Mouse (Mus musculus): ENCODE results near the gene Ralb. TPM values are rescaled to one million over a fixed set of nuclear protein-coding genes. Genes with fewer than 3 reads are reported as not detected.

The Ralb gene
- polyA plus RNA-seq, 1 experiment, result 66.1 TPM

GRCm38 (mm10) chr1:119541570-119541969 lies 37.0 kb upstream of the Ralb start:
- TF ChIP-seq POLR2A (IDR thresholded peaks at IDR 0.05; ENCODE audit: low read depth, low read length) (no peak), CTCF (IDR thresholded peaks at IDR 0.05; ENCODE audit: borderline replicate concordance, insufficient read depth, low read length) (no peak)
- H3K4me1 ChIP-seq (ENCODE audit: control insufficient read depth, insufficient read depth, low read length), result no peaks in the 10 kb centered on the region
- H3K27ac ChIP-seq (ENCODE audit: insufficient read depth, low read length), result no peak overlapping the region
- H3K4me3 ChIP-seq (ENCODE audit: insufficient read depth, low read length), result no peak overlapping the region

GRCm38 (mm10) chr1:119540836-119541557 lies 36.4 kb upstream of the Ralb start:
- no peak overlapping the region for H3K4me3 ChIP-seq (ENCODE audit: insufficient read depth, low read length)
- no peaks in the 10 kb centered on the region for H3K4me1 ChIP-seq (ENCODE audit: control insufficient read depth, insufficient read depth, low read length)
- no peak overlapping the region for H3K27ac ChIP-seq (ENCODE audit: insufficient read depth, low read length)
- TF ChIP-seq POLR2A (IDR thresholded peaks at IDR 0.05; ENCODE audit: low read depth, low read length), result no peak
- TF ChIP-seq CTCF (IDR thresholded peaks at IDR 0.05; ENCODE audit: borderline replicate concordance, insufficient read depth, low read length), result no peak

GRCm38 (mm10) chr1:119539252-119539651 lies 34.7 kb upstream of the Ralb start:
- H3K4me3 ChIP-seq (ENCODE audit: insufficient read depth, low read length), result no peak overlapping the region
- no peaks in the 10 kb centered on the region for H3K4me1 ChIP-seq (ENCODE audit: control insufficient read depth, insufficient read depth, low read length)
- no peak overlapping the region for H3K27ac ChIP-seq (ENCODE audit: insufficient read depth, low read length)
- no peak for TF ChIP-seq CTCF (IDR thresholded peaks at IDR 0.05; ENCODE audit: borderline replicate concordance, insufficient read depth, low read length)
- TF ChIP-seq POLR2A (IDR thresholded peaks at IDR 0.05; ENCODE audit: low read depth, low read length), result no peak

- TF ChIP-seq CTCF (IDR thresholded peaks at IDR 0.05; ENCODE audit: borderline replicate concordance, insufficient read depth, low read length) (no peak), POLR2A (IDR thresholded peaks at IDR 0.05; ENCODE audit: low read depth, low read length) (no peak)
- no peaks in the 10 kb centered on the region for H3K4me1 ChIP-seq (ENCODE audit: control insufficient read depth, insufficient read depth, low read length)
- H3K27ac ChIP-seq (ENCODE audit: insufficient read depth, low read length), result no peak overlapping the region
- H3K4me3 ChIP-seq (ENCODE audit: insufficient read depth, low read length), result no peak overlapping the region
Measured at GRCm38 (mm10) chr1:119537651-119538050, 33.1 kb upstream of the Ralb start.

GRCm38 (mm10) chr1:119536122-119536521 lies 31.5 kb upstream of the Ralb start:
- Histone ChIP-seq H3K27ac (ENCODE audit: insufficient read depth, low read length) (no peak overlapping the region), H3K4me3 (ENCODE audit: insufficient read depth, low read length) (no peak overlapping the region), H3K4me1 (ENCODE audit: control insufficient read depth, insufficient read depth, low read length) (no peaks in the 10 kb centered on the region)
- TF ChIP-seq CTCF (IDR thresholded peaks at IDR 0.05; ENCODE audit: borderline replicate concordance, insufficient read depth, low read length) (no peak), POLR2A (IDR thresholded peaks at IDR 0.05; ENCODE audit: low read depth, low read length) (no peak)

- Histone ChIP-seq H3K4me1 (ENCODE audit: control insufficient read depth, insufficient read depth, low read length) (no peaks in the 10 kb centered on the region), H3K27ac (ENCODE audit: insufficient read depth, low read length) (no peak overlapping the region), H3K4me3 (ENCODE audit: insufficient read depth, low read length) (no peak overlapping the region)
- TF ChIP-seq POLR2A (IDR thresholded peaks at IDR 0.05; ENCODE audit: low read depth, low read length) (no peak), CTCF (IDR thresholded peaks at IDR 0.05; ENCODE audit: borderline replicate concordance, insufficient read depth, low read length) (no peak)
Measured at GRCm38 (mm10) chr1:119534341-119534740, 29.7 kb upstream of the Ralb start.

GRCm38 (mm10) chr1:119533093-119533805 lies 28.7 kb upstream of the Ralb start:
- H3K27ac ChIP-seq (ENCODE audit: insufficient read depth, low read length), result no peak overlapping the region
- H3K4me3 ChIP-seq (ENCODE audit: insufficient read depth, low read length), result no peak overlapping the region
- H3K4me1 ChIP-seq (ENCODE audit: control insufficient read depth, insufficient read depth, low read length), result no peaks in the 10 kb centered on the region
- TF ChIP-seq POLR2A (IDR thresholded peaks at IDR 0.05; ENCODE audit: low read depth, low read length) (no peak), CTCF (IDR thresholded peaks at IDR 0.05; ENCODE audit: borderline replicate concordance, insufficient read depth, low read length) (no peak)

GRCm38 (mm10) chr1:119532165-119532564 lies 27.6 kb upstream of the Ralb start:
- H3K4me1 ChIP-seq (ENCODE audit: control insufficient read depth, insufficient read depth, low read length), result no peaks in the 10 kb centered on the region
- no peak overlapping the region for H3K27ac ChIP-seq (ENCODE audit: insufficient read depth, low read length)
- TF ChIP-seq CTCF (IDR thresholded peaks at IDR 0.05; ENCODE audit: borderline replicate concordance, insufficient read depth, low read length), result no peak
- no peak overlapping the region for H3K4me3 ChIP-seq (ENCODE audit: insufficient read depth, low read length)

GRCm38 (mm10) chr1:119530941-119531340 lies 26.3 kb upstream of the Ralb start:
- H3K27ac ChIP-seq (ENCODE audit: insufficient read depth, low read length), result no peak overlapping the region
- H3K4me3 ChIP-seq (ENCODE audit: insufficient read depth, low read length), result no peak overlapping the region
- TF ChIP-seq CTCF (IDR thresholded peaks at IDR 0.05; ENCODE audit: borderline replicate concordance, insufficient read depth, low read length) (no peak), POLR2A (IDR thresholded peaks at IDR 0.05; ENCODE audit: low read depth, low read length) (no peak)
- no peaks in the 10 kb centered on the region for H3K4me1 ChIP-seq (ENCODE audit: control insufficient read depth, insufficient read depth, low read length)
